Mouse (Mus musculus) erythroblast, embryonic 14.5 days (primary cell): Measurements from ENCODE around the gene Copg1.
"Not testable (repeated sequence)": the region's sequence is repeated elsewhere in the genome, so short reads cannot be mapped to it uniquely, and the experiment has no call there.

Source experiments
- GATA1 ChIP-seq: IDR thresholded peaks from 2 replicates; pipeline ENCODE4 v1.6.1; 2012; ENCODE audit warnings: low read length, inconsistent platforms, mixed read lengths
- TAL1 ChIP-seq: IDR thresholded peaks from 3 replicates; pipeline ENCODE4 v1.6.1; 2012; ENCODE audit warnings: low read length, inconsistent platforms, mixed read lengths

DNA sequence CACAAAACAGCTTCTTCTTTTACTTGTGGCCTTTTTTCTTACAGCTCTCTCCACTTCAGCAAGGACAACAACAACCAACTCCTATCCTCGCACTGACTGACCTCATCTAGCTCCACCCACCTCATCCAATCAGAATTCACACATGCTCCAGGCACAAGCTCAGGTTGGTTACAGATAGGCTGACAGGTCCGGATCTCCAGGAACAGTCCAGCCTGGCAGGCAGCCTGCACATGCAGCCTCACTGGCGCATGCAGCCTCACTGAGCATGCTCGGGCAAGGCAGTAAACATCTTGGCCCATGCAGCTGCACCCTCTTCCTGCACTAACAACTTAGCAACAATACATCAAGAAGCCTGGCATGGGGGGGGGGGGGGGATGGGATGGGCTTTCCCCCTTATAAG, 74.8 kb downstream of the Copg1 start:
- TF ChIP-seq TAL1, GATA1: not testable (repeated sequence)
